Mouse (Mus musculus): Measurements from ENCODE around the gene Insm1. TPM values are rescaled to one million over a fixed set of nuclear protein-coding genes. Genes with fewer than 3 reads are reported as not detected.
A peak's percentile ranks its signal among the peaks of the same experiment; 100 is the strongest.

The Insm1 gene
- polyA plus RNA-seq (2015; fragmentation: Nextera tagmentation; extraction: Ambion mirVana): 4.0 and 4.8 TPM in 2 replicates

DNA sequence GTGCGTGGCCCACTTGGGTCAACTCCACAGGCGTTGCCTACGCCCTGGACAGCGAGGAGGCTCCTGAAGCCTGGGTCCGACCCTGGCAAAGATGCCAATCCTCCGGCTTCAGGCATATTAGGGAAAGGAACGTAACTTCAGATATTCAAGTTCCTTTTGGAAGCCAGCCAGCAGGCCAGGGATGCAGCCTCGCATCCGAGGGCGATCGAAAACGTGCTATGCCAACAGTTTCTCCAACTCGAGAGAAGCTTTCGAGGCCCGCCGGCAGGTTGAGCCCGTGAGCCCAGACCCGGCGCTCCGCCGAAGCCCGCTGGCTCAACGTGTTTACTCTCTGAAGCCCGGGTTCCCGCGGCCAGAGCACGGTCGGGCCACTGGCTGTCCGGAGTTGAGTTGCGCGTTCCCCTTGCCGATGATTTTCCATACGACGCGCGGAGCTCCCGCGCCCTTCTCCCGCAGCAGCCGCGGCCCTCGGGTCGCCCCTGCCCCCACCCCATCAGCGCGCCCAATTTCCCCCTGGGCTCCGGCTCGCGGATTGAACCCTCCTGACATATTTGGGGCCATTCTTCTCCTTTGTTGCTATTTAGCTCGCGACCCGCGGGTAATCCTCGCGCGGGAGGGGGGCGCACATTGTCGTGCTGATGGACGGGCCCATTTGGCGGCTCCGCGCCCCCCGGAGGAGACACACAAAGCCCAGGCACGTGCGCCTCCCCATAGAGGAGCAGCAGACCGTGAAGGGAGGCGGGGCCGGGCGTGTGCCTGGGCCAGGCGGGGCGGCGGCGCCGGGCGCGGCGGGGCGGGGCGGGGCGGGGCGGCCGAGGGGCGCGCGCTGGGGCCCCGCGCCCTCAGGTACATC, at the start of gene Insm1:
TSS of gene Insm1 (plus strand) at position 846 of the 853 bp plus-strand sequence.
- H3K27me3 ChIP-seq: peaks cover 47% of the 10 kb centered on the region
- peaks cover 76% of the 10 kb centered on the region for H3K4me1 ChIP-seq (replicated peaks)
- peak within 1 kb of the TSS; percentile 76 for H3K4me3 ChIP-seq
- ATAC-seq (ENCODE audit: low FRiP score): peak; percentile 73
- under 1% methylated on average over 85 of the region's 86 CpGs for WGBS
- peak within 1 kb of the TSS; percentile 97 for H3K27ac ChIP-seq
- peak within 1 kb of the TSS; percentile 90 for H3K4me2 ChIP-seq
- no peaks in the 10 kb centered on the region for H3K9me3 ChIP-seq
- no peaks in the 10 kb centered on the region for H3K36me3 ChIP-seq
- H3K9ac ChIP-seq: peak within 1 kb of the TSS; percentile 95

DNA sequence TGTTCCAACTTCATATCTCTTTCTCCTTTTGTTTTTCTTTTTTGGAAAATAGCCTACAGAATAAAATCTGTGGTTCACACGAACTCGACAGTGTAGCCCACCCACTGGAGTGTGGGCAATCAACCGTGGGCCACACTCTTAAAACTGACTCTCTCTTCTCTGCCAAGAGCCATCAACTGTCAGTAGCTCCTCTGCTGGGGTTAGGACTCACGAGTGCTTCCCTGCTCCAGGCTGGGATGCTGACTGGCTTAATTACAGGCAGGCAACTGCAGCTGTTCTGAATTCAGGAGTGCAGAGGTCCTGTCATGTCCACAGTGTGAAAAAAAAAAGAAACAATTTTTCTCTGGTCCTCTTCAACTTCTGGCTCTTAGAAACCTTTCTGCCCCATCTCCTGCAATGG, 49.6 kb upstream of the Insm1 start:
- ATAC-seq (ENCODE audit: low FRiP score): no peak
- Histone ChIP-seq H3K4me2 (no peak overlapping the region), H3K36me3 (no peaks in the 10 kb centered on the region), H3K4me1 (replicated peaks) (peaks cover 21% of the 10 kb centered on the region), H3K9me3 (no peaks in the 10 kb centered on the region), H3K27me3 (no peaks in the 10 kb centered on the region), H3K9ac (no peak overlapping the region), H3K27ac (no peak overlapping the region), H3K4me3 (no peak overlapping the region)
- WGBS: 39% methylated on average over 4 of the region's 4 CpGs

DNA sequence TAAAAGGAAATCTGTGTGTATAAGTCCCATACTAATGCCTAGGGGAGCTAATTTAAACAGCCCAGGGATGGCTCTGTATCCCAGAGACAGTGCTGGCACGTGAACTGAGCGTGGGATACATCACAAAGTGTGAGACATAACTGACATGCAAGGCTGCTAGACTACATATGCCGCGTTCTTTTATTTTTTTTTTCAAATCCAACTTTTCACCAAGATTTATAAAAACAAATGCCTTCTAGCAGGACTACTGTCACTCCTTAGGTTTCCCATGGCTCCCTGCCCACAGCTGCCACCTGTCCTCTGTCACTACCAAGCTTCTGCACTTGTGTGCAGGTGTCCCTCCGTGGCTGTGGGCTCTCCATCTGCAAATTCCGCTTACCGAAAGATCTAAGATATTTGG, 47.5 kb upstream of the Insm1 start:
- Histone ChIP-seq H3K27ac (no peak overlapping the region), H3K9me3 (no peaks in the 10 kb centered on the region), H3K4me2 (no peak overlapping the region), H3K9ac (no peak overlapping the region), H3K4me1 (replicated peaks) (peaks cover 5% of the 10 kb centered on the region), H3K4me3 (no peak overlapping the region), H3K36me3 (no peaks in the 10 kb centered on the region), H3K27me3 (no peaks in the 10 kb centered on the region)
- no peak for ATAC-seq (ENCODE audit: low FRiP score)
- 87% methylated on average over 7 of the region's 7 CpGs for WGBS

- Histone ChIP-seq H3K4me1 (replicated peaks) (peaks cover 4% of the 10 kb centered on the region), H3K4me2 (no peak overlapping the region), H3K9ac (no peak overlapping the region), H3K36me3 (no peaks in the 10 kb centered on the region), H3K27me3 (no peaks in the 10 kb centered on the region), H3K27ac (no peak overlapping the region), H3K9me3 (no peaks in the 10 kb centered on the region), H3K4me3 (no peak overlapping the region)
- ATAC-seq (ENCODE audit: low FRiP score): no peak
- 76% methylated on average over 1 of the region's 1 CpGs for WGBS
Measured at GRCm38 (mm10) chr2:146178718-146179117, 43.0 kb upstream of the Insm1 start.

- H3K4me3 ChIP-seq: no peak overlapping the region
- no peaks in the 10 kb centered on the region for H3K9me3 ChIP-seq
- 0 out of 2 replicates have a peak, but pooled peaks cover 2% of the 10 kb centered on the region for H3K27me3 ChIP-seq
- WGBS: 61% methylated on average over 24 of the region's 24 CpGs
- ATAC-seq (ENCODE audit: low FRiP score): peak; percentile 62
- peaks cover 30% of the 10 kb centered on the region for H3K4me1 ChIP-seq (replicated peaks)
- no peaks in the 10 kb centered on the region for H3K36me3 ChIP-seq
- no peak overlapping the region for H3K4me2 ChIP-seq
- no peak overlapping the region for H3K9ac ChIP-seq
- H3K27ac ChIP-seq: peak overlapping the region; percentile 36; the same call in 1 of the 2 replicates
Measured at GRCm38 (mm10) chr2:146183830-146184793, 37.6 kb upstream of the Insm1 start.

GRCm38 (mm10) chr2:146196126-146196525, 25.6 kb upstream of the Insm1 start:
- Histone ChIP-seq H3K27ac (no peak overlapping the region), H3K9ac (no peak overlapping the region), H3K36me3 (no peaks in the 10 kb centered on the region), H3K4me2 (no peak overlapping the region), H3K4me1 (replicated peaks) (no peaks in the 10 kb centered on the region), H3K4me3 (no peak overlapping the region), H3K9me3 (no peaks in the 10 kb centered on the region), H3K27me3 (no peaks in the 10 kb centered on the region; the same call in 1 of the 2 replicates)
- no peak for ATAC-seq (ENCODE audit: low FRiP score)
- 89% methylated on average over 11 of the region's 11 CpGs for WGBS

- ATAC-seq (ENCODE audit: low FRiP score): no peak
- Histone ChIP-seq H3K4me2 (no peak overlapping the region), H3K27me3 (no peaks in the 10 kb centered on the region; the same call in 1 of the 2 replicates), H3K36me3 (no peaks in the 10 kb centered on the region), H3K4me3 (no peak overlapping the region), H3K4me1 (replicated peaks) (no peaks in the 10 kb centered on the region), H3K9me3 (no peaks in the 10 kb centered on the region), H3K27ac (no peak overlapping the region), H3K9ac (no peak overlapping the region)
- 88% methylated on average over 7 of the region's 7 CpGs for WGBS
Measured at GRCm38 (mm10) chr2:146197947-146198346, 23.8 kb upstream of the Insm1 start.

DNA sequence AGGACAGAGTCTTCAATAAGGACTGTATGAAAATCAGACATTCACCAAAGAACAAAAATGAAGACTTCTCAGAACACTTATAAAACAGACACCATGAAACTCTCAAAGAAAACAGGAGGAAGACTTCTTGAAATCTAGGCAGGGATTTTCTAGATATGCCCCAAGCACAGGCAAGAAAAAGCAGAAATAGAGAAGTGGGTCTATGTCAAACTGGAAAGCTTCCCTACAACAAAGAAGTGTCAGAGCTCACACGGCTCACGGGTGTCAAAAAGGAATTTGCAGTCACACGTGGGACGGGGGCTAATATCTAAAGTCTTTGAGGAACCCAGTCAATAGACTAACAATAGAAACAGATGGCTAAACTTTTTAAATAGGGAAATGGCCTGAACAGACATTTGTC, 10.8 kb upstream of the Insm1 start:
- Histone ChIP-seq H3K4me3 (no peak overlapping the region), H3K27ac (no peak overlapping the region), H3K4me2 (no peak overlapping the region), H3K4me1 (replicated peaks) (peaks cover 11% of the 10 kb centered on the region), H3K36me3 (no peaks in the 10 kb centered on the region), H3K9ac (no peak overlapping the region), H3K9me3 (no peaks in the 10 kb centered on the region), H3K27me3 (peaks cover 30% of the 10 kb centered on the region)
- 23% methylated on average over 4 of the region's 4 CpGs for WGBS
- no peak for ATAC-seq (ENCODE audit: low FRiP score)

- Histone ChIP-seq H3K4me1 (replicated peaks) (peaks cover 43% of the 10 kb centered on the region), H3K4me3 (no peak overlapping the region), H3K27me3 (peaks cover 45% of the 10 kb centered on the region), H3K4me2 (no peak overlapping the region), H3K36me3 (no peaks in the 10 kb centered on the region), H3K27ac (no peak overlapping the region), H3K9ac (no peak overlapping the region), H3K9me3 (no peaks in the 10 kb centered on the region)
- under 1% methylated on average over 9 of the region's 9 CpGs for WGBS
- ATAC-seq (ENCODE audit: low FRiP score): no peak
Measured at GRCm38 (mm10) chr2:146214715-146215114, 7.0 kb upstream of the Insm1 start.

GRCm38 (mm10) chr2:146216111-146217064, 5.3 kb upstream of the Insm1 start:
- H3K4me1 ChIP-seq (replicated peaks): peaks cover 55% of the 10 kb centered on the region
- H3K36me3 ChIP-seq: no peaks in the 10 kb centered on the region
- H3K4me2 ChIP-seq: no peak overlapping the region
- no peak overlapping the region for H3K4me3 ChIP-seq
- WGBS: 11% methylated on average over 14 of the region's 14 CpGs
- H3K27ac ChIP-seq: no peak overlapping the region
- no peaks in the 10 kb centered on the region for H3K9me3 ChIP-seq
- ATAC-seq (ENCODE audit: low FRiP score): no peak
- peaks cover 51% of the 10 kb centered on the region for H3K27me3 ChIP-seq
- H3K9ac ChIP-seq: no peak overlapping the region

- ATAC-seq (ENCODE audit: low FRiP score): peak; percentile 7; the same call in 1 of the 2 replicates
- Histone ChIP-seq H3K36me3 (no peaks in the 10 kb centered on the region), H3K27ac (peak overlapping the region; percentile 79), H3K4me1 (replicated peaks) (peaks cover 60% of the 10 kb centered on the region), H3K27me3 (peaks cover 46% of the 10 kb centered on the region), H3K4me2 (peak overlapping the region; percentile 54), H3K9ac (peak overlapping the region; percentile 63; the same call in 1 of the 2 replicates), H3K9me3 (no peaks in the 10 kb centered on the region), H3K4me3 (0 out of 2 replicates have a peak overlapping the region, but pooled peaks have one; percentile 30)
- 2% methylated on average over 16 of the region's 16 CpGs for WGBS
Measured at GRCm38 (mm10) chr2:146217227-146217980, 4.3 kb upstream of the Insm1 start.

Measured in hindbrain, embryonic 13.5 days (tissue).